Mouse (Mus musculus) urinary bladder, postnatal 14 days (tissue): ENCODE data around the gene Gm614.

Source experiments
- DNase-seq: peaks from one replicate; pipeline ENCODE4 v3.0.0; 2021; ENCODE audit warnings: low spot score

Gene Gm614

GRCm38 (mm10) chrX:101263892-101264291, at the start of gene Gm614:
Gene Gm614, minus strand, starts transcription at chrX:101263992.
- no peak for DNase-seq

GRCm38 (mm10) chrX:101309299-101309698, 45.5 kb upstream of the Gm614 start:
- no peak for DNase-seq

- no peak for DNase-seq
These were observed 40.9 kb upstream of the Gm614 start for GRCm38 (mm10) chrX:101304646-101305045.

- DNase-seq, result no peak
These were observed 37.9 kb upstream of the Gm614 start for GRCm38 (mm10) chrX:101301654-101302053.

- no peak for DNase-seq
These were observed 36.7 kb upstream of the Gm614 start for GRCm38 (mm10) chrX:101300427-101301030.

- DNase-seq, result no peak
These were observed 36.0 kb upstream of the Gm614 start for GRCm38 (mm10) chrX:101299473-101300426.

- DNase-seq, result no peak
These were observed 35.3 kb upstream of the Gm614 start, which contains the start of gene Nlgn3 for GRCm38 (mm10) chrX:101299055-101299454. Gene Nlgn3, plus strand, starts transcription at chrX:101299168.

GRCm38 (mm10) chrX:101290111-101290510, 26.3 kb upstream of the Gm614 start:
- no peak for DNase-seq

GRCm38 (mm10) chrX:101289037-101289436, 25.2 kb upstream of the Gm614 start:
- DNase-seq, result no peak

GRCm38 (mm10) chrX:101288432-101288831, 24.6 kb upstream of the Gm614 start:
- DNase-seq, result no peak

GRCm38 (mm10) chrX:101287543-101287942, 23.8 kb upstream of the Gm614 start:
- DNase-seq, result no peak

GRCm38 (mm10) chrX:101285953-101286670, 22.3 kb upstream of the Gm614 start:
- DNase-seq, result no peak

GRCm38 (mm10) chrX:101285534-101285933, 21.7 kb upstream of the Gm614 start:
- peak; percentile 31 for DNase-seq

- DNase-seq, result no peak
These were observed 19.0 kb upstream of the Gm614 start for GRCm38 (mm10) chrX:101282813-101283212.

GRCm38 (mm10) chrX:101273875-101274738, 10.3 kb upstream of the Gm614 start, which contains the start of gene Med12:
Gene Med12, plus strand, starts transcription at chrX:101274030.
- DNase-seq, result peak; percentile 91

GRCm38 (mm10) chrX:101273410-101273809, 9.6 kb upstream of the Gm614 start:
- DNase-seq, result no peak

GRCm38 (mm10) chrX:101268755-101269124, 4.9 kb upstream of the Gm614 start, which contains the start of gene Gm20489:
Gene Gm20489, minus strand, starts transcription at chrX:101269023.
- no peak for DNase-seq

GRCm38 (mm10) chrX:101268025-101268754, 4.4 kb upstream of the Gm614 start, which contains the start of gene Il2rg:
Gene Il2rg, minus strand, starts transcription at chrX:101268255.
- DNase-seq, result no peak

- DNase-seq, result no peak
These were observed 2.8 kb upstream of the Gm614 start for GRCm38 (mm10) chrX:101266631-101267030.
